Mouse (Mus musculus): ENCODE results near the gene Gprin3. TPM values are rescaled to one million over a fixed set of nuclear protein-coding genes. Genes with fewer than 3 reads are reported as not detected.

Gene Gprin3
- polyA plus RNA-seq, 1 experiment = 1.1 TPM

DNA sequence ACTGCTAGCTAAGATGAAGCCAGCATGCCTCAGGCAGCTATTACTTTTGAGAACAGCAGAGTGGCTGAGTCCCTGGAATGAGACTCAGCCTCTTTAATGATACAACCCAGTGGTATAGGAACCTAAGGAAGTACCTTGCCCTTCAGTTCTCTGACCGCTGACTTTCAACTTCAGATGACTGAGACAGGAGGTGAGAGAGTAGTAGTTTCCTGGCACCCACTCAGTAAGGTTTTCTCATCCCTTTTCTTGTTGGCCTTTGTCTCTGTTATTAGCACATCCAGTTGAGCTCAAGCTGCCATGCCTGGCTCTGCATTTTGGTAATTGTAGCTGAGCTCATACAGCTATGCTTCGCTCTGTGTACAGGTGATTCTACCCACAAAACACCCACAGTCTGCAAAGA, 62.8 kb downstream of the Gprin3 start:
- no peak for DNase-seq
- Histone ChIP-seq H3K27ac (ENCODE audit: control insufficient read depth, insufficient read depth, low read length) (no peak overlapping the region), H3K27me3 (ENCODE audit: control insufficient read depth, insufficient read depth, low read length) (no peaks in the 10 kb centered on the region), H3K36me3 (ENCODE audit: control insufficient read depth, insufficient read depth, low read length) (no peaks in the 10 kb centered on the region), H3K4me1 (replicated peaks; ENCODE audit: control insufficient read depth, insufficient read depth, low read length) (no peaks in the 10 kb centered on the region; the same call in 1 of the 2 replicates), H3K4me3 (ENCODE audit: control insufficient read depth, insufficient read depth, low read length) (no peak overlapping the region)
- no peak for TF ChIP-seq POLR2A (IDR thresholded peaks at IDR 0.05; ENCODE audit: control insufficient read depth, extremely low read depth, insufficient read depth, low read length, poor library complexity)
- TF ChIP-seq CTCF (IDR thresholded peaks at IDR 0.05; ENCODE audit: borderline replicate concordance, control insufficient read depth, extremely low read depth, insufficient read depth, low read length, poor library complexity) = no peak
- 41% methylated on average over 2 of the region's 2 CpGs for WGBS

DNA sequence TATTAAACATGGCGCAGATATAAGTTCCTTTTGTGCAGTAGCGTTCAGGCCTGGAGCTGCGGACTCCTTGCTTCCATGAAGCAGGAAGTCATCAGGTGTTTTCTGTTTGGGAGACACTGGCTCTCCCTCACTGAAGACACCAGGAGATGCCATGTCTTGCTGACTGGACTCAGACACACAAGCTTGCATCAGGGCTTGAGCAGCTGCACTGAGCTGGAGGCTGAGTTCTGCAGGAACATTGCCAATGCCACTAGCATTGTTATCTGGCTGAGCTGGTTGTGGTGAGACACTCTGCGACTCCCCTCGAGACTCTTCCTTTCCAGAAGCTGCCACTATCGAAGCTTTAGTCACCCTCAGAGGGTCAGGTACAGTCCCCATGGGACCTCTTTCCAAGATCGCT, 71.2 kb downstream of the Gprin3 start:
- H3K36me3 ChIP-seq (ENCODE audit: control insufficient read depth, insufficient read depth, low read length) = no peaks in the 10 kb centered on the region
- no peak overlapping the region for H3K4me3 ChIP-seq (ENCODE audit: control insufficient read depth, insufficient read depth, low read length)
- WGBS = 81% methylated on average over 7 of the region's 7 CpGs
- DNase-seq = no peak
- no peak overlapping the region for H3K27ac ChIP-seq (ENCODE audit: control insufficient read depth, insufficient read depth, low read length)
- H3K4me1 ChIP-seq (replicated peaks; ENCODE audit: control insufficient read depth, insufficient read depth, low read length) = no peaks in the 10 kb centered on the region
- TF ChIP-seq POLR2A (IDR thresholded peaks at IDR 0.05; ENCODE audit: control insufficient read depth, extremely low read depth, insufficient read depth, low read length, poor library complexity) (no peak), CTCF (IDR thresholded peaks at IDR 0.05; ENCODE audit: borderline replicate concordance, control insufficient read depth, extremely low read depth, insufficient read depth, low read length, poor library complexity) (no peak)
- H3K27me3 ChIP-seq (ENCODE audit: control insufficient read depth, insufficient read depth, low read length) = no peaks in the 10 kb centered on the region

- WGBS = 96% methylated on average over 5 of the region's 5 CpGs
- Histone ChIP-seq H3K4me1 (replicated peaks; ENCODE audit: control insufficient read depth, insufficient read depth, low read length) (no peaks in the 10 kb centered on the region), H3K4me3 (ENCODE audit: control insufficient read depth, insufficient read depth, low read length) (no peak overlapping the region), H3K27ac (ENCODE audit: control insufficient read depth, insufficient read depth, low read length) (no peak overlapping the region), H3K27me3 (ENCODE audit: control insufficient read depth, insufficient read depth, low read length) (no peaks in the 10 kb centered on the region), H3K36me3 (ENCODE audit: control insufficient read depth, insufficient read depth, low read length) (no peaks in the 10 kb centered on the region)
- DNase-seq = no peak
- TF ChIP-seq CTCF (IDR thresholded peaks at IDR 0.05; ENCODE audit: borderline replicate concordance, control insufficient read depth, extremely low read depth, insufficient read depth, low read length, poor library complexity) = no peak
- no peak for TF ChIP-seq POLR2A (IDR thresholded peaks at IDR 0.05; ENCODE audit: control insufficient read depth, extremely low read depth, insufficient read depth, low read length, poor library complexity)
Measured at GRCm38 (mm10) chr6:59351108-59351789, 74.8 kb downstream of the Gprin3 start.

DNA sequence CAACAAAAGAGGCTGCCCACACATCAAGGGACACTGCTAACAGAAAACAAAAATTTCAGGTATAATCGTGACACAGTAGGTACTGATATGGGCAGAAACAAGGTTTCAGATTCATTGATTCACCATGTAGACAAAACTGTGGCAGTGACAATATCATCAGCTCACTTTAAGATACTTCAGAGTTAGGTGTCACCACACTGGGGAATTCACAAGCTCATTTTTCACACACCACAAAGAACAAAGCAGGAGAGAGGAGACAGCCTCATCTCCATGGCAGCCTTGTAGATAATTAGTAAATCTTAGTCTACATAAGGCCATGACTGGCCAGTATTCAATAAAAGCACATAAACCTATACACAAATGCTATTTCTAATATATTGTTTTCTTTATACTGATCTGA, 77.4 kb downstream of the Gprin3 start:
- Histone ChIP-seq H3K4me1 (replicated peaks; ENCODE audit: control insufficient read depth, insufficient read depth, low read length) (no peaks in the 10 kb centered on the region), H3K27me3 (ENCODE audit: control insufficient read depth, insufficient read depth, low read length) (no peaks in the 10 kb centered on the region), H3K4me3 (ENCODE audit: control insufficient read depth, insufficient read depth, low read length) (no peak overlapping the region), H3K36me3 (ENCODE audit: control insufficient read depth, insufficient read depth, low read length) (no peaks in the 10 kb centered on the region), H3K27ac (ENCODE audit: control insufficient read depth, insufficient read depth, low read length) (no peak overlapping the region)
- WGBS = 92% methylated on average over 1 of the region's 1 CpGs
- no peak for DNase-seq
- TF ChIP-seq CTCF (IDR thresholded peaks at IDR 0.05; ENCODE audit: borderline replicate concordance, control insufficient read depth, extremely low read depth, insufficient read depth, low read length, poor library complexity) = no peak
- TF ChIP-seq POLR2A (IDR thresholded peaks at IDR 0.05; ENCODE audit: control insufficient read depth, extremely low read depth, insufficient read depth, low read length, poor library complexity) = no peak

DNA sequence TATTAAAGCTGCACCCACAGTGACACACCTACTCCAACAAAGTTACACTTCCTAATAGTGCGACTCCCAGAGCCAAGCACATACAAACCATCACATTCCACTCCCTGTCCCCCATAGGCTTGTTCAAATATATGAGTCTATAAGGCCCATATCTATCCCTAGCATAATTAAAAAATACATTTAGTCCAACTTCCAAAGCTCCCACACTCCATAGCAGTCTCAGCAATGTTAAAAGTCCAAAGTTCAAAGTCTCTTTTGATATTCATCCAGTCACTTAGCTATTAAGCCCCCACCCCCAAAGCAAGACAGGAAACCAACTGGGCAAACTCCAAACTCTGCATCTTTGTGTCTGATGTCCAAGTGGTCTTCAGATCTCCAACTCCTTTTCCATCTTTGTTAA, 84.9 kb downstream of the Gprin3 start:
- WGBS = 83% methylated on average over 1 of the region's 1 CpGs
- H3K27me3 ChIP-seq (ENCODE audit: control insufficient read depth, insufficient read depth, low read length) = no peaks in the 10 kb centered on the region
- TF ChIP-seq CTCF (IDR thresholded peaks at IDR 0.05; ENCODE audit: borderline replicate concordance, control insufficient read depth, extremely low read depth, insufficient read depth, low read length, poor library complexity) (no peak), POLR2A (IDR thresholded peaks at IDR 0.05; ENCODE audit: control insufficient read depth, extremely low read depth, insufficient read depth, low read length, poor library complexity) (no peak)
- no peak overlapping the region for H3K4me3 ChIP-seq (ENCODE audit: control insufficient read depth, insufficient read depth, low read length)
- DNase-seq = no peak
- H3K27ac ChIP-seq (ENCODE audit: control insufficient read depth, insufficient read depth, low read length) = no peak overlapping the region
- H3K36me3 ChIP-seq (ENCODE audit: control insufficient read depth, insufficient read depth, low read length) = no peaks in the 10 kb centered on the region
- no peaks in the 10 kb centered on the region for H3K4me1 ChIP-seq (replicated peaks; ENCODE audit: control insufficient read depth, insufficient read depth, low read length)

GRCm38 (mm10) chr6:59328297-59328696, 97.8 kb downstream of the Gprin3 start:
- Histone ChIP-seq H3K27ac (ENCODE audit: control insufficient read depth, insufficient read depth, low read length) (no peak overlapping the region), H3K4me3 (ENCODE audit: control insufficient read depth, insufficient read depth, low read length) (no peak overlapping the region), H3K27me3 (ENCODE audit: control insufficient read depth, insufficient read depth, low read length) (no peaks in the 10 kb centered on the region), H3K4me1 (replicated peaks; ENCODE audit: control insufficient read depth, insufficient read depth, low read length) (peaks cover 3% of the 10 kb centered on the region; the same call in 1 of the 2 replicates), H3K36me3 (ENCODE audit: control insufficient read depth, insufficient read depth, low read length) (no peaks in the 10 kb centered on the region)
- 97% methylated on average over 1 of the region's 1 CpGs for WGBS
- no peak for DNase-seq
- no peak for TF ChIP-seq CTCF (IDR thresholded peaks at IDR 0.05; ENCODE audit: borderline replicate concordance, control insufficient read depth, extremely low read depth, insufficient read depth, low read length, poor library complexity)
- TF ChIP-seq POLR2A (IDR thresholded peaks at IDR 0.05; ENCODE audit: control insufficient read depth, extremely low read depth, insufficient read depth, low read length, poor library complexity) = no peak

DNA sequence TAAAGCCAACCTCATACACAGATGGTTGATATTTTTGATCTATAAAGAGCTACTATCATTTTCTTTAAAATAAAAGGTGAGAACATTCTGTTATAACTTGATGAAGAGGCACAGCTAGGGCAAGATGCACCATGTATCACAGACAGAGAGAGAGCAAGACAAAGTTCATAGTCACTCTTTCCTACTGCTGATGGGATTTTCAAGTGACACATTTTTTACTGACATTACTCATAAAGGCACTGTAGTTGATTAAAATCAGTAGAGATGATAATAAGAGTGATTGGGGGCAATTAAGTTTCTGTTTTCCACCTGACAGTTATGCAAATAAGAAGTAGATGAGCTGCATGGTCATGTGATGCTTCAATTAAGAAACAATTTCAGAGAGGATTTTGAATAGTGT, 110.2 kb downstream of the Gprin3 start:
- no peaks in the 10 kb centered on the region for H3K36me3 ChIP-seq (ENCODE audit: control insufficient read depth, insufficient read depth, low read length)
- no peaks in the 10 kb centered on the region for H3K4me1 ChIP-seq (replicated peaks; ENCODE audit: control insufficient read depth, insufficient read depth, low read length)
- no peak for DNase-seq
- H3K4me3 ChIP-seq (ENCODE audit: control insufficient read depth, insufficient read depth, low read length) = no peak overlapping the region
- no peak for TF ChIP-seq POLR2A (IDR thresholded peaks at IDR 0.05; ENCODE audit: control insufficient read depth, extremely low read depth, insufficient read depth, low read length, poor library complexity)
- no peak for TF ChIP-seq CTCF (IDR thresholded peaks at IDR 0.05; ENCODE audit: borderline replicate concordance, control insufficient read depth, extremely low read depth, insufficient read depth, low read length, poor library complexity)
- no peak overlapping the region for H3K27ac ChIP-seq (ENCODE audit: control insufficient read depth, insufficient read depth, low read length)
- H3K27me3 ChIP-seq (ENCODE audit: control insufficient read depth, insufficient read depth, low read length) = no peaks in the 10 kb centered on the region
